Mouse (Mus musculus): ENCODE measurements around the gene Cidec. TPM values are rescaled to one million over a fixed set of nuclear protein-coding genes. Genes with fewer than 3 reads are reported as not detected.

Gene Cidec
- total RNA-seq (2012; rRNA removed) (not detected in 2 replicates), polyA plus RNA-seq (2012; ENCODE audit: insufficient read depth in 1 of 2, insufficient read length in 2 of 2, low read depth in 1 of 2, low replicate concordance in 2 of 2, missing spikeins in 1 of 2) (not detected)

GRCm38 (mm10) chr6:113435664-113436205 lies at the start of gene Cidec:
Gene Cidec, minus strand, starts transcription at chr6:113435760.
- H3K4me1 ChIP-seq (ENCODE audit: control insufficient read depth in 1 of 2, insufficient read depth in 2 of 2, low read length in 2 of 2): no peaks in the 10 kb centered on the region
- H3K4me3 ChIP-seq (ENCODE audit: control insufficient read depth in 1 of 2, insufficient read depth in 1 of 2, low read depth in 2 of 2, low read length in 2 of 2): no peak within 1 kb of the TSS
- no peaks in the 10 kb centered on the region for H3K9me3 ChIP-seq (replicated peaks; ENCODE audit: insufficient read depth, low read length)
- no peaks in the 10 kb centered on the region; a peak in 1 of 4 replicates for H3K27me3 ChIP-seq (ENCODE audit: control insufficient read depth in 1 of 2, insufficient read depth in 2 of 2, low read length in 2 of 2)
- no peak within 1 kb of the TSS for H3K9ac ChIP-seq (ENCODE audit: control insufficient read depth, low read depth, low read length, poor library complexity, severe bottlenecking)
- DNase-seq (ENCODE audit: low read depth, low spot score): no peak
- no peaks in the 10 kb centered on the region for H3K36me3 ChIP-seq (ENCODE audit: control insufficient read depth in 1 of 2, insufficient read depth in 2 of 2, low read length in 2 of 2)
- TF ChIP-seq HCFC1 (IDR thresholded peaks at IDR 0.05; ENCODE audit: low read depth, low read length) (no peak), POLR2AphosphoS5 (IDR thresholded peaks at IDR 0.05; ENCODE audit: borderline replicate concordance, low read depth, low read length) (no peak), USF1 (IDR thresholded peaks at IDR 0.05; ENCODE audit: low read depth, low read length) (no peak), POLR2A (IDR thresholded peaks at IDR 0.05; ENCODE audit: control insufficient read depth in 1 of 2, insufficient read depth in 1 of 2, low read depth in 1 of 2, low read length in 2 of 2, poor library complexity in 1 of 2) (no peak), MAZ (IDR thresholded peaks at IDR 0.05; ENCODE audit: low read depth, low read length) (no peak), ZKSCAN1 (IDR thresholded peaks at IDR 0.05; ENCODE audit: low read depth, low read length) (no peak), RCOR1 (IDR thresholded peaks at IDR 0.05; ENCODE audit: low read depth, low read length) (no peak), CTCF (IDR thresholded peaks at IDR 0.05 in 2 of 3, conservative IDR thresholded peaks at IDR 0.05 in 1 of 3; ENCODE audit: control insufficient read depth in 1 of 3, insufficient read depth in 1 of 3, low read depth in 2 of 3, low read length in 3 of 3, poor library complexity in 1 of 3, severe bottlenecking in 1 of 3) (no peak)
- no peaks in the 10 kb centered on the region for H3K79me2 ChIP-seq (ENCODE audit: control insufficient read depth, insufficient read depth, low read length, poor library complexity)
- H3K27ac ChIP-seq (ENCODE audit: control insufficient read depth, low read depth, low read length): no peak within 1 kb of the TSS

DNA sequence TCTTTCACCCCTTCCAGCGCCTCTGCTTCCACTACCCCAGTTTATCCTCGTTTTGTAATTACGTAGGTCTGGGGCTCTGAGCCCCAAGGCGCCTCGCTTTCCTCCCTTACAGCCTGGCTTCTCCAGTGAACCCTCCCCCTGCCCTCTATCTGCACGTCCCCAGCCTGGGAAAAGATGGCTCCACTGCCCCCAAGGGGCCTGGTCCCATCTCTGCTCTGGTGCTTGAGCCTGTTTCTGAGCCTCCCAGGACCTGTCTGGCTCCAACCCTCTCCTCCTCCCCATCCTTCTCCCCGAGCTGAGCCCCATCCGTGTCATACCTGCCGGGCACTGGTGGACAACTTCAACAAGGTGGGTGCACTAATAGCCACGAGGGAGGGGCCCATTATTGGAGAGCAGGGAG lies 48.2 kb upstream of the Cidec start:
- Histone ChIP-seq H3K36me3 (ENCODE audit: control insufficient read depth in 1 of 2, insufficient read depth in 2 of 2, low read length in 2 of 2) (peaks cover 0 to 17% of the 10 kb centered on the region in 2 experiments; a peak in 2 of 4 replicates), H3K79me2 (ENCODE audit: control insufficient read depth, insufficient read depth, low read length, poor library complexity) (0 out of 2 replicates have a peak, but pooled peaks cover 2% of the 10 kb centered on the region), H3K9me3 (replicated peaks; ENCODE audit: insufficient read depth, low read length) (no peaks in the 10 kb centered on the region), H3K4me1 (ENCODE audit: control insufficient read depth in 1 of 2, insufficient read depth in 2 of 2, low read length in 2 of 2) (peaks cover 6 to 21% of the 10 kb centered on the region in 2 experiments), H3K27ac (ENCODE audit: control insufficient read depth, low read depth, low read length) (peak overlapping the region; percentile 69), H3K9ac (ENCODE audit: control insufficient read depth, low read depth, low read length, poor library complexity, severe bottlenecking) (peak overlapping the region; percentile 83), H3K27me3 (ENCODE audit: control insufficient read depth in 1 of 2, insufficient read depth in 2 of 2, low read length in 2 of 2) (0 out of 4 replicates have a peak, but pooled peaks cover 0 to 2% of the 10 kb centered on the region in 2 experiments), H3K4me3 (ENCODE audit: control insufficient read depth in 1 of 2, insufficient read depth in 1 of 2, low read depth in 2 of 2, low read length in 2 of 2) (peak overlapping the region; percentile 73 to 84)
- DNase-seq (ENCODE audit: low read depth, low spot score): peak; percentile 63
- TF ChIP-seq ZKSCAN1 (IDR thresholded peaks at IDR 0.05; ENCODE audit: low read depth, low read length) (0 out of 2 replicates have a peak, but pooled peaks have one; percentile 5), EP300 (IDR thresholded peaks at IDR 0.05; ENCODE audit: low read depth in 1 of 2, low read length in 2 of 2) (no peak), POLR2A (IDR thresholded peaks at IDR 0.05; ENCODE audit: control insufficient read depth in 1 of 2, insufficient read depth in 1 of 2, low read depth in 1 of 2, low read length in 2 of 2, poor library complexity in 1 of 2) (no peak), ETS1 (IDR thresholded peaks at IDR 0.05; ENCODE audit: low read depth, low read length) (0 out of 2 replicates have a peak, but pooled peaks have one; percentile 0), ELF1 (IDR thresholded peaks at IDR 0.05; ENCODE audit: low read depth, low read length) (0 out of 2 replicates have a peak, but pooled peaks have one; percentile 4), NELFE (IDR thresholded peaks at IDR 0.05; ENCODE audit: low read depth, low read length) (no peak), RCOR1 (IDR thresholded peaks at IDR 0.05; ENCODE audit: low read depth, low read length) (no peak), MXI1 (IDR thresholded peaks at IDR 0.05; ENCODE audit: low read depth, low read length) (0 out of 2 replicates have a peak, but pooled peaks have one; percentile 28), KAT2A (conservative IDR thresholded peaks at IDR 0.05; ENCODE audit: low read depth, low read length) (no peak), TBP (IDR thresholded peaks at IDR 0.05; ENCODE audit: low read depth, low read length) (no peak), MAZ (IDR thresholded peaks at IDR 0.05; ENCODE audit: low read depth, low read length) (no peak), SMC3 (IDR thresholded peaks at IDR 0.05; ENCODE audit: low read depth, low read length) (no peak), POLR2AphosphoS2 (IDR thresholded peaks at IDR 0.05; ENCODE audit: low read length) (no peak), ZMIZ1 (IDR thresholded peaks at IDR 0.05; ENCODE audit: low read depth, low read length) (no peak), USF2 (IDR thresholded peaks at IDR 0.05; ENCODE audit: borderline replicate concordance in 1 of 2, insufficient read depth in 1 of 2, low read depth in 1 of 2, low read length in 2 of 2) (no peak), TCF12 (IDR thresholded peaks at IDR 0.05; ENCODE audit: low read depth, low read length) (no peak), MYB (IDR thresholded peaks at IDR 0.05; ENCODE audit: low read depth, low read length) (no peak)

All from MEL (cell line).